Mouse (Mus musculus) heart, embryonic 12.5 days (tissue): Measurements from ENCODE around the gene Lig3. TPM values are rescaled to one million over a fixed set of nuclear protein-coding genes. Genes with fewer than 3 reads are reported as not detected.

ENCODE experiments used
- ATAC-seq: fragments of 200-750 bp; cut with Nextera tagmentation; 2 replicates; pipeline ENCODE4 v1.8.0; 2017; ENCODE audit warnings: moderate TSS enrichment, moderate library complexity; ENCODE audit not compliant: insufficient number of reproducible peaks, low FRiP score
- H3K27ac ChIP-seq: fragments of 300-500 bp; sonication (generic); 2 replicates; pipeline ENCODE4 v1.5.1; 2016; ENCODE audit warnings: mild to moderate bottlenecking, moderate library complexity; ENCODE audit not compliant: poor library complexity, severe bottlenecking
- H3K27me3 ChIP-seq: fragments of 300-500 bp; sonication (generic); replicated peaks from 2 replicates; pipeline ENCODE4 v1.6.1; 2016; ENCODE audit warnings: mild to moderate bottlenecking, moderate library complexity
- H3K36me3 ChIP-seq: fragments of 300-500 bp; sonication (generic); 2 replicates; pipeline ENCODE4 v1.6.1; 2016; ENCODE audit warnings: mild to moderate bottlenecking, moderate library complexity
- H3K4me1 ChIP-seq: fragments of 300-500 bp; sonication (generic); replicated peaks from 2 replicates; pipeline ENCODE4 v1.6.1; 2016; ENCODE audit warnings: mild to moderate bottlenecking
- H3K4me2 ChIP-seq: fragments of 300-500 bp; sonication (generic); 2 replicates; pipeline ENCODE4 v1.6.1; 2016; ENCODE audit warnings: mild to moderate bottlenecking, moderate library complexity
- H3K4me3 ChIP-seq: fragments of 300-500 bp; sonication (generic); 2 replicates; pipeline ENCODE4 v1.5.1; 2016; ENCODE audit warnings: mild to moderate bottlenecking
- H3K9ac ChIP-seq: fragments of 300-500 bp; sonication (generic); 2 replicates; pipeline ENCODE4 v1.6.1; 2016; ENCODE audit warnings: mild to moderate bottlenecking, moderate library complexity
- H3K9me3 ChIP-seq: fragments of 300-500 bp; sonication (generic); replicated peaks from 2 replicates; pipeline ENCODE4 v1.6.1; 2016; ENCODE audit warnings: mild to moderate bottlenecking, moderate library complexity
- WGBS: fragments of 180-500 bp; shearing (Covaris S2); methylation state at CpG from one replicate; pipeline ENCODE4 v1.1.7; 2016; 5-methylcytosine and 5-hydroxymethylcytosine counted together
- polyA plus RNA-seq: library from polyadenylated mRNA; unstranded; fragments of >200 nt; fragmentation: Nextera tagmentation; extraction: Ambion mirVana; gene quantifications from 2 replicates; pipeline ENCODE4 v1.2.1, GENCODE M21; 2016

Gene Lig3
- polyA plus RNA-seq, 1 experiment from 2014 or later: 29.0 TPM

- Histone ChIP-seq H3K9me3 (no peaks in the 10 kb centered on the region), H3K27ac (peak overlapping the region; percentile 37; the same call in 1 of the 2 replicates), H3K36me3 (no peaks in the 10 kb centered on the region), H3K4me2 (peak overlapping the region; percentile 12), H3K27me3 (no peaks in the 10 kb centered on the region), H3K4me3 (no peak overlapping the region), H3K4me1 (peaks cover 21% of the 10 kb centered on the region), H3K9ac (no peak overlapping the region)
- ATAC-seq: peak; percentile 73
- WGBS: 36% methylated on average over 6 of the region's 6 CpGs
Observed at GRCm38 (mm10) chr11:82847571-82848000, 66.7 kb downstream of the Lig3 start.

GRCm38 (mm10) chr11:82850259-82850658 is 69.4 kb downstream of the Lig3 start:
- WGBS: 75% methylated on average over 5 of the region's 5 CpGs

GRCm38 (mm10) chr11:82852115-82852514 is 71.2 kb downstream of the Lig3 start:
- peaks cover 6% of the 10 kb centered on the region; the same call in 1 of the 2 replicates for H3K4me1 ChIP-seq
- 84% methylated on average over 11 of the region's 11 CpGs for WGBS
- no peak overlapping the region for H3K27ac ChIP-seq
- H3K4me3 ChIP-seq: no peak overlapping the region
- H3K4me2 ChIP-seq: no peak overlapping the region
- no peaks in the 10 kb centered on the region for H3K9me3 ChIP-seq
- no peak overlapping the region for H3K9ac ChIP-seq
- no peaks in the 10 kb centered on the region for H3K27me3 ChIP-seq
- ATAC-seq: no peak
- H3K36me3 ChIP-seq: no peaks in the 10 kb centered on the region

More at GRCm38 (mm10) chr11:82850259-82850658, 69.4 kb downstream of the Lig3 start:
- Histone ChIP-seq H3K9ac (no peak overlapping the region), H3K4me1 (peaks cover 16% of the 10 kb centered on the region), H3K27me3 (no peaks in the 10 kb centered on the region), H3K36me3 (no peaks in the 10 kb centered on the region), H3K9me3 (no peaks in the 10 kb centered on the region), H3K27ac (no peak overlapping the region), H3K4me3 (no peak overlapping the region), H3K4me2 (no peak overlapping the region)
- no peak for ATAC-seq

GRCm38 (mm10) chr11:82852540-82852939 is 71.6 kb downstream of the Lig3 start:
- H3K9me3 ChIP-seq: no peaks in the 10 kb centered on the region
- no peak for ATAC-seq
- 75% methylated on average over 10 of the region's 10 CpGs for WGBS
- no peaks in the 10 kb centered on the region for H3K27me3 ChIP-seq
- H3K36me3 ChIP-seq: no peaks in the 10 kb centered on the region
- H3K4me1 ChIP-seq: peaks cover 4% of the 10 kb centered on the region; the same call in 1 of the 2 replicates
- H3K27ac ChIP-seq: no peak overlapping the region
- H3K4me2 ChIP-seq: no peak overlapping the region
- H3K9ac ChIP-seq: no peak overlapping the region
- no peak overlapping the region for H3K4me3 ChIP-seq

- ATAC-seq: no peak
- Histone ChIP-seq H3K27me3 (no peaks in the 10 kb centered on the region), H3K4me2 (no peak overlapping the region), H3K9me3 (no peaks in the 10 kb centered on the region), H3K4me1 (0 out of 2 replicates have a peak, but pooled peaks cover under 1% of the 10 kb centered on the region), H3K4me3 (no peak overlapping the region), H3K27ac (no peak overlapping the region), H3K9ac (no peak overlapping the region), H3K36me3 (no peaks in the 10 kb centered on the region)
- WGBS: 81% methylated on average over 7 of the region's 7 CpGs
Observed at GRCm38 (mm10) chr11:82852958-82853357, 72.0 kb downstream of the Lig3 start.

Other genes with a start within 250 kb of the Lig3 start
- gene Cct6b, start 16.8 kb upstream of the Lig3 start, polyA plus RNA-seq: 0.13 TPM in 1 of 2 replicates, not detected in the other
- gene Zfp830, start 16.8 kb upstream of the Lig3 start, polyA plus RNA-seq: 31.2 and 31.8 TPM in 2 replicates
- 6.7 and 6.8 TPM in 2 replicates for gene Rffl, start 90.1 kb downstream of the Lig3 start, polyA plus RNA-seq
- 13.0 and 14.6 TPM in 2 replicates for gene Rad51d, start 109.5 kb downstream of the Lig3 start, polyA plus RNA-seq
- 0.10 and 0.12 TPM in 2 replicates for gene Fndc8, start 111.0 kb downstream of the Lig3 start, polyA plus RNA-seq
- 20.0 and 22.0 TPM in 2 replicates for gene Nle1, start 127.3 kb downstream of the Lig3 start, polyA plus RNA-seq
- 199 and 203 TPM in 2 replicates for gene Unc45b, start 129.4 kb downstream of the Lig3 start, polyA plus RNA-seq
- gene Slfn5, start 170.2 kb downstream of the Lig3 start, polyA plus RNA-seq: 2.5 and 2.7 TPM in 2 replicates
- 19.9 and 20.3 TPM in 2 replicates for gene Slfn9, start 210.7 kb downstream of the Lig3 start, polyA plus RNA-seq
- gene Slfn8, start 239.7 kb downstream of the Lig3 start, polyA plus RNA-seq: 0.26 and 0.36 TPM in 2 replicates